Mouse (Mus musculus) forebrain, embryonic 11.5 days (tissue): ENCODE results near the gene Spag6. TPM values are rescaled to one million over a fixed set of nuclear protein-coding genes. Genes with fewer than 3 reads are reported as not detected.

Source experiments
- ATAC-seq: fragments of 200-750 bp; cut with Nextera tagmentation; replicated peaks from 2 replicates; pipeline ENCODE4 v1.8.0; 2017; ENCODE audit warnings: moderate TSS enrichment; ENCODE audit not compliant: low FRiP score
- DNase-seq: peaks from one replicate; pipeline ENCODE4 v3.0.0-alpha.2; 2017; ENCODE audit warnings: low spot score
- H3K27ac ChIP-seq: fragments of 300-500 bp; sonication (generic); 2 replicates; pipeline ENCODE4 v1.5.1; 2014; ENCODE audit warnings: low read depth, low read length
- H3K27me3 ChIP-seq: fragments of 300-500 bp; sonication (generic); 2 replicates; pipeline ENCODE4 v1.6.1; 2014; ENCODE audit warnings: mild to moderate bottlenecking, low read length, mixed read lengths; ENCODE audit not compliant: control insufficient read depth, insufficient read depth
- H3K36me3 ChIP-seq: fragments of 300-500 bp; sonication (generic); 2 replicates; pipeline ENCODE4 v1.6.1; 2014; ENCODE audit warnings: mild to moderate bottlenecking, low read length, moderate library complexity, mixed read lengths; ENCODE audit not compliant: control insufficient read depth, insufficient read depth
- H3K4me1 ChIP-seq: fragments of 300-500 bp; sonication (generic); replicated peaks from 2 replicates; pipeline ENCODE4 v1.6.1; 2014; ENCODE audit warnings: low read length, mixed read lengths; ENCODE audit not compliant: control insufficient read depth, insufficient read depth
- H3K4me2 ChIP-seq: fragments of 300-500 bp; sonication (generic); 2 replicates; pipeline ENCODE4 v1.6.1; 2014; ENCODE audit warnings: low read depth, mild to moderate bottlenecking, low read length, moderate library complexity, mixed read lengths; ENCODE audit not compliant: severe bottlenecking
- H3K4me3 ChIP-seq: fragments of 300-500 bp; sonication (generic); 2 replicates; pipeline ENCODE4 v1.5.1; 2014; ENCODE audit warnings: low read depth, low read length
- H3K9ac ChIP-seq: fragments of 300-500 bp; sonication (generic); 2 replicates; pipeline ENCODE4 v1.6.1; 2014; ENCODE audit warnings: low read length
- H3K9me3 ChIP-seq: fragments of 300-500 bp; sonication (generic); 2 replicates; pipeline ENCODE4 v1.6.1; 2016; ENCODE audit warnings: low read length, mixed read lengths; ENCODE audit not compliant: control insufficient read depth
- WGBS: fragments of 180-500 bp; shearing (Covaris S2); extraction: QIAGEN DNeasy Blood & Tissue Kit; methylation state at CpG from one replicate; pipeline ENCODE4 v1.1.7; 2014; 5-methylcytosine and 5-hydroxymethylcytosine counted together
- polyA plus RNA-seq: library from polyadenylated mRNA; unstranded; fragments of >200 nt; fragmentation: Nextera tagmentation; extraction: Ambion mirVana; gene quantifications from 2 replicates; pipeline ENCODE4 v1.2.1, GENCODE M21; 2014

Gene Spag6
- polyA plus RNA-seq, 1 experiment from 2014 or later, result 0.44 TPM

DNA sequence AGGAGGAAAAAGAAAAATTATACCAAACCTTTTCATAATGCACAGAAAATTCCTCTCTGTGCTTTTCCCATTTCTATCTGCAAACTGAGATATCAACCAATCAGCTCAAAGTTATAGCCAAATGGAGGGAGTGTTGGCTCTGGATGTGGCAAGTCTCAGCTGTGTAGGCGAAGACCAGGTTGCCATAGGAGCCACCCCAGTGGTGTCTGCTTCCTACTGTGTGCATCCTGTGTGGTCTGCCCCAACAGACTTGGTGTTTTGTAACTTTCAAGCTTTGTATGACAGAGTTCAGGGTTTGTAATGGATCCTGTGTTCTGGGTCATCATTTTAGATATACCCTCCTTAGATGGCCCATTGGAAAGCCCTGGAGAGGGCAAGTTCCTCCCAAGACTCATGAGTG lies 30.6 kb downstream of the Spag6 start:
- DNase-seq (no peak), ATAC-seq (no peak)
- Histone ChIP-seq H3K36me3 (no peaks in the 10 kb centered on the region), H3K27ac (no peak overlapping the region), H3K4me1 (no peaks in the 10 kb centered on the region), H3K27me3 (peaks cover 2% of the 10 kb centered on the region; the same call in 1 of the 2 replicates), H3K4me2 (no peak overlapping the region), H3K9ac (no peak overlapping the region), H3K9me3 (no peaks in the 10 kb centered on the region), H3K4me3 (no peak overlapping the region)
- WGBS, result 85% methylated on average over 1 of the region's 1 CpGs

DNA sequence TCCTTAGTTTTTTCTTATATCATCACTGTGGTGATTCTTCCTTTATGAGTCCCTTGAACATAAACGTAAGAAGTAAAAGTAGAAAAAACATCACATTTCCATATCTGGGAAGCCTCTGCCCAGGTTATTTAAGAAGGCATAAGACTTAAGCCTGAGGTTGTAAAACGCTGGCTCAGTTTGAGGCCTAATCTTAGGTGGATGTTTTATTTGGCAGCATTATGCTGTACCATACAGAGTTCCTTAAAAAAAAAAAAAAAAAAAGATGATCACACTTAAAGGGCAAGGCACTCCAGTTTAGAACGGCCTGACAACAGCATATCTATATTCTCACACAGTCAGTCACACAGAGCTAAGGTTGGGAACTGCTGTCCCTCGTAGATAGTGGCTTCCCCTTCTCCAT lies 32.0 kb downstream of the Spag6 start:
- H3K27ac ChIP-seq, result no peak overlapping the region
- H3K36me3 ChIP-seq, result no peaks in the 10 kb centered on the region
- H3K9ac ChIP-seq, result no peak overlapping the region
- WGBS, result 82% methylated on average over 4 of the region's 4 CpGs
- no peaks in the 10 kb centered on the region for H3K9me3 ChIP-seq
- peaks cover 2% of the 10 kb centered on the region; the same call in 1 of the 2 replicates for H3K27me3 ChIP-seq
- H3K4me3 ChIP-seq, result no peak overlapping the region
- ATAC-seq (no peak), DNase-seq (no peak)
- no peak overlapping the region for H3K4me2 ChIP-seq
- no peaks in the 10 kb centered on the region for H3K4me1 ChIP-seq

DNA sequence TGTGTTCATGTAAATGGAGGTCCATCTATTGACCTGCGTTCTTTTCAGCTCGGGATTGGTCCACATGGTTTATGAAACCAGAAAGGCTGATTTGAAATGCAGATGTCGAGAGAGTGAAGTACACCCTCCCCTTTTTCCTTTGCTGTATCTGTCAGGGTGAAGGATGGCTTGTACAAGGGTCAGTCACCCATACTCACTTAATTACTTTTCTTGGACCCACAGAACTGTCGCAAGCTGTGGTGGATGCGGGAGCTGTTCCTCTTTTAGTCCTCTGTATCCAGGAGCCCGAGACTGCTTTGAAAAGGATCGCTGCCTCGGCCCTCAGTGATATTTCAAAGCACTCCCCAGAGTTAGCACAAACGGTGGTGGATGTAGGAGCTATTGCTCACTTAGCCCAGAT lies 37.9 kb downstream of the Spag6 start:
- Histone ChIP-seq H3K9ac (no peak overlapping the region), H3K4me1 (peaks cover 2% of the 10 kb centered on the region; the same call in 1 of the 2 replicates), H3K36me3 (no peaks in the 10 kb centered on the region), H3K4me2 (no peak overlapping the region), H3K27ac (no peak overlapping the region), H3K27me3 (peaks cover 4% of the 10 kb centered on the region; the same call in 1 of the 2 replicates), H3K4me3 (no peak overlapping the region), H3K9me3 (no peaks in the 10 kb centered on the region)
- WGBS, result 33% methylated on average over 9 of the region's 9 CpGs
- ATAC-seq, result peak; percentile 88
- no peak for DNase-seq

- no peak overlapping the region for H3K9ac ChIP-seq
- peaks cover 2% of the 10 kb centered on the region; the same call in 1 of the 2 replicates for H3K27me3 ChIP-seq
- H3K4me2 ChIP-seq, result no peak overlapping the region
- 22% methylated on average over 5 of the region's 5 CpGs for WGBS
- no peak for ATAC-seq
- H3K36me3 ChIP-seq, result no peaks in the 10 kb centered on the region
- peaks cover 2% of the 10 kb centered on the region; the same call in 1 of the 2 replicates for H3K4me1 ChIP-seq
- no peak overlapping the region for H3K4me3 ChIP-seq
- no peaks in the 10 kb centered on the region for H3K9me3 ChIP-seq
- DNase-seq, result no peak
- H3K27ac ChIP-seq, result no peak overlapping the region
These were observed 40.7 kb downstream of the Spag6 start for GRCm38 (mm10) chr2:18734394-18735127.

DNA sequence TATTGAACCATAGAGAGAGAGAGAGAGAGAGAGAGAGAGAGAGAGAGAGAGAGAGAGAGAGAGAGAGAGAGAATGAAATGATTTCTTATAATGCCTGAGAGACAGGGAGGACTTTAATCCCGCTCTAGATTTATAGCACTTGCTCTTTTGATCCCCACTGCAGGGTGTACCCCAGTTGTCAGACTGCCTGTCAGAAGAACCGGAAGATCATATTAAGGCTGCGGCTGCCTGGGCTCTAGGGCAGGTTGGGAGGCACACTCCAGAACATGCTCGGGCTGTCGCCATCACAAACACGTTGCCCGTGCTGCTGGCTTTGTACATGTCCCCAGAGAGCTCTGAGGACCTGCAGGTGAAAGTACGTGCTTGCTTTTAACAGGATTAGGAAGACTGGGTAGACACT lies 43.2 kb downstream of the Spag6 start:
- Histone ChIP-seq H3K4me2 (no peak overlapping the region), H3K9me3 (no peaks in the 10 kb centered on the region), H3K4me3 (no peak overlapping the region), H3K9ac (no peak overlapping the region), H3K36me3 (no peaks in the 10 kb centered on the region), H3K27me3 (peaks cover 2% of the 10 kb centered on the region; the same call in 1 of the 2 replicates), H3K4me1 (peaks cover 2% of the 10 kb centered on the region; the same call in 1 of the 2 replicates), H3K27ac (no peak overlapping the region)
- DNase-seq, result no peak
- ATAC-seq, result no peak
- 73% methylated on average over 8 of the region's 8 CpGs for WGBS

DNA sequence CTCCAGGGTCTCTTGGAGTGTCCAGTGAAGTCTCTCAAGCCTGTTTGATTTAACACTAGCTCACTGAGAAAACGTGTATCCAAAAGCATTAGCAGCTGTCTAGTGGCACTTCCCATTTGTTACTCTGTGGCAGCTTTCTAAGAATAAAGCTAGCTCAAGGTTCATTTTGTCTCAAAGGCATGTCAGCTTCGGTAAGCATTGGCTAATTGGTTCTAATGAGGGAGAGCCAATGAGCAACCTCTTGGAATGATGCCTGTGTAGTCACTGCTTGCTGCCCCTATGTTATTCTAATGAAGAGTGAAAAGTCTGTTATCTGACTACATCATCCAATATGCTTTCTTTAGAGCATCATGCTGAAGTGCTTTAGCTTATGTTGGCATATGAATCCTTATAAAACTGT lies 45.4 kb downstream of the Spag6 start:
- Histone ChIP-seq H3K4me2 (no peak overlapping the region), H3K9ac (no peak overlapping the region), H3K27ac (no peak overlapping the region), H3K4me1 (peaks cover 2% of the 10 kb centered on the region; the same call in 1 of the 2 replicates), H3K36me3 (no peaks in the 10 kb centered on the region), H3K4me3 (no peak overlapping the region), H3K9me3 (no peaks in the 10 kb centered on the region), H3K27me3 (no peaks in the 10 kb centered on the region)
- 33% methylated on average over 2 of the region's 2 CpGs for WGBS
- ATAC-seq (no peak), DNase-seq (no peak)

GRCm38 (mm10) chr2:18756144-18756543 lies 62.3 kb downstream of the Spag6 start:
- no peak overlapping the region for H3K27ac ChIP-seq
- H3K4me2 ChIP-seq, result no peak overlapping the region
- no peaks in the 10 kb centered on the region for H3K9me3 ChIP-seq
- WGBS, result 62% methylated on average over 2 of the region's 2 CpGs
- no peak overlapping the region for H3K4me3 ChIP-seq
- H3K9ac ChIP-seq, result no peak overlapping the region
- no peaks in the 10 kb centered on the region for H3K27me3 ChIP-seq
- no peaks in the 10 kb centered on the region for H3K4me1 ChIP-seq
- H3K36me3 ChIP-seq, result no peaks in the 10 kb centered on the region
- DNase-seq, result no peak
- no peak for ATAC-seq

DNA sequence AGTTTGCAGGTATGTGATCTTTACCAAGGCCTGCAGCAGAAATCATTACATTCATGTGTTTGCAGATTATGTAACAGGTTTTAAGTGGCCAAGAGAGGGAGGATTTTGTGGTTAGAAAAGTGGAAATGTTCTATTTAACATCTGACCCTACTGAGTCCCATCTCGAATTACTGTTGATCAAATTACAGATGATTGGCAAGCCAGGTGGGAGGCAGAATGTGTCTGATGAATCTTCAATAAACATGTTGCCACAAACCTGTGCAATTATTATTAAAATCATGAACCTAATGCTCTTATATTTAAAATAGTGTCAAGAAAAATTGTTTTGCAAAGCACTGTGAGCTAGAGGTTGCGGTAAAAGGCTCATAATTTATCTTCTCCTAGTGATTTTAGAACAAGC lies 71.0 kb downstream of the Spag6 start:
- 79% methylated on average over 2 of the region's 2 CpGs for WGBS
- no peak overlapping the region for H3K4me2 ChIP-seq

More for the DNA sequence above, 71.0 kb downstream of the Spag6 start:
- no peak overlapping the region for H3K4me3 ChIP-seq
- no peak overlapping the region for H3K9ac ChIP-seq
- ATAC-seq (no peak), DNase-seq (no peak)
- no peaks in the 10 kb centered on the region for H3K36me3 ChIP-seq
- no peaks in the 10 kb centered on the region for H3K9me3 ChIP-seq
- H3K4me1 ChIP-seq, result peaks cover 3% of the 10 kb centered on the region; the same call in 1 of the 2 replicates
- H3K27me3 ChIP-seq, result no peaks in the 10 kb centered on the region; the same call in 1 of the 2 replicates
- no peak overlapping the region for H3K27ac ChIP-seq
